Mouse (Mus musculus) G1E (cell line): ENCODE data around the gene Ran.

Source experiments
- CTCF ChIP-seq: IDR thresholded peaks from 2 replicates; pipeline ENCODE4 v1.5.1; 2012; ENCODE audit warnings: low read depth, low read length, inconsistent platforms, mixed read lengths
- POLR2AphosphoS5 ChIP-seq: IDR thresholded peaks from 2 replicates; pipeline ENCODE4 v1.6.1; 2012; ENCODE audit warnings: low read depth, low read length, inconsistent platforms; ENCODE audit not compliant: insufficient replicate concordance

DNA sequence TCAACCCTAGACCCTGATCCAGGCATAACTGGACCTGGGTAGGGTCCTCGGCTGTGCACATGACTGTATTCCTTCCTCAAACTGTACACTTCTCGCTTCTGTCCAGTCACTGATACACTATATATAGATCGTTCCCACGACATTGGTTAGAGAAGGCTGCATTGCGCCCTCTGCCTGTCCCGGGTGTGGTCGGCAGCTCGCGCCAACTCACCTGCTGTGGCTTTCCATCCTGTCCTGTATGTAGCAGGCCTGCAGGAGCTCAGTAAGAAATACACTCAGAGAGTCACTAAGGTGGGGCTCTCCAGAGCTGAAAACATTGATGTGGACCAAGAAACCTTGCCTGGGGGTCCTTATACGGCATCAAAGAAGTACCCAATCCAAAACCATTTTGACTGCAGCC is 49.0 kb upstream of the Ran start:
- no peak for TF ChIP-seq CTCF
- no peak for TF ChIP-seq POLR2AphosphoS5
